Mouse (Mus musculus): ENCODE measurements around the gene 1110008L16Rik. TPM values are rescaled to one million over a fixed set of nuclear protein-coding genes. Genes with fewer than 3 reads are reported as not detected.

Gene 1110008L16Rik
- total RNA-seq, 2 experiments from 2014 or later, result 9.1 to 9.5 TPM

Other genes with a start within 250 kb of the 1110008L16Rik start
- gene 2700097O09Rik, start 219.5 kb upstream of the 1110008L16Rik start, total RNA-seq (2021), result 1 to 10 TPM; 6.9 to 9.0 TPM
- gene Srp54a, start 219.3 kb upstream of the 1110008L16Rik start, total RNA-seq (2021), result 10 to 100 TPM; 73.5 to 93.4 TPM
- 10 to 100 TPM; 10.1 to 13.9 TPM for gene Fam177a, start 175.1 kb upstream of the 1110008L16Rik start, total RNA-seq (2021)
- 10 to 100 TPM; 41.0 to 43.4 TPM for gene Srp54b, start 144.5 kb upstream of the 1110008L16Rik start, total RNA-seq (2021)
- gene 1700047I17Rik2, start 100.0 kb upstream of the 1110008L16Rik start, total RNA-seq (2021), result 1 to 10 TPM in 1 of 2 experiments, not detected in 1; 3.8 TPM
- gene Srp54c, start 69.4 kb upstream of the 1110008L16Rik start, total RNA-seq (2021), result 10 to 100 TPM; 25.3 to 25.7 TPM
- 1 to 10 TPM; 8.3 to 9.3 TPM for gene Ppp2r3c, start 3.4 kb downstream of the 1110008L16Rik start, total RNA-seq (2021)
- gene Psma6, start 84.6 kb downstream of the 1110008L16Rik start, total RNA-seq (2021), result 100 to 1,000 TPM; 150 to 157 TPM
- 10 to 100 TPM; 40.8 to 42.7 TPM for gene Nfkbia, start 193.1 kb downstream of the 1110008L16Rik start, total RNA-seq (2021)